Mouse (Mus musculus) C2C12 (cell line): ENCODE data around the gene Mbtd1.

Source experiments
- CTCF ChIP-seq: IDR thresholded peaks from one replicate; pipeline ENCODE4 v1.5.1; 2011; ENCODE audit not compliant: control insufficient read depth, insufficient read depth, insufficient read length
- MAX ChIP-seq: IDR thresholded peaks from one replicate; pipeline ENCODE4 v1.6.1; 2011; ENCODE audit warnings: mild to moderate bottlenecking, control low read depth
- MYOD1 ChIP-seq: IDR thresholded peaks from one replicate; pipeline ENCODE4 v1.6.1; 2011; ENCODE audit warnings: low read depth; ENCODE audit not compliant: control insufficient read depth, insufficient read length
- USF1 ChIP-seq: IDR thresholded peaks from one replicate; pipeline ENCODE4 v1.6.1; 2011; ENCODE audit warnings: low read depth, mild to moderate bottlenecking, control low read depth, moderate library complexity

- TF ChIP-seq CTCF (no peak), MYOD1 (no peak), USF1 (no peak), MAX (no peak)
These were observed 38.3 kb upstream of the Mbtd1 start for GRCm38 (mm10) chr11:93847342-93847741.
